Mouse (Mus musculus): Measurements from ENCODE around the gene Acads. TPM values are rescaled to one million over a fixed set of nuclear protein-coding genes. Genes with fewer than 3 reads are reported as not detected.
"Not testable (repeated sequence)": the region's sequence is repeated elsewhere in the genome, so short reads cannot be mapped to it uniquely, and the experiment has no call there.

Gene Acads
- polyA plus RNA-seq (2012; rRNA removed): 99.6 and 101 TPM in 2 replicates

DNA sequence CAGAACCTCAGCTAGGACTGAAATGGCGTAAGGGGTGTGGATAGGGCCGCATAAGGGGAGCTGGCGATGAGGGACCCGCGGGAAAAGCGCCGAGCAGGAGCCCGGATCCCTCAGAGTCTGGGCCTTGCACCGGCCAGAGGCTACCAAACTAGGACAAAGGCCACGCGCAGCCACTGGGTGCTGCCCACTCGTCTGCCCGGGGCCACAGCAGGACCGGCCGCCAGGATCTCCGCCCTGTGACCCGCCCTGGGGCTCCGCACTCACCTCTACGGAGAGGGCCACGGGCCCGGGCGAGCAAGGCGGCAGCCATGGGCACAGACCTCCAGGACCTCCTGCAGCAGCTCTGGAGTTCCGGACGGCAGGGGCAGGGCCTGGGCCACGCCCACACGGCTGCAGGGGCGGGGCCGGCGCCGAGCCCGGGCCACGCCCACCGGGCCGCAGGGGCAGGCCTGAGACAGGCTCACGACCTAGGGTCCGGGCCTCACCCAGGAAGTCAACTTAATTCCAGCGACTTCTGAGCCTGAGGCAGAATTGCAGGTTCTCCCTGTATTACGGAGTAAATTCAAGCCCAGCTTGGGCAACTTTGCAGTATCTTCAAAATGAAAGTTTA is at the start of gene Acads:
TSS of gene Acads (minus strand) at position 386 of the 610 bp plus-strand sequence.
- DNase-seq: peak; percentile 92
- H3K4me1 ChIP-seq (replicated peaks; ENCODE audit: control insufficient read depth, insufficient read depth, low read length): peaks cover 5% of the 10 kb centered on the region; the same call in 1 of the 2 replicates
- 1% methylated on average over 39 of the region's 39 CpGs for WGBS
- peak within 1 kb of the TSS; percentile 71 for H3K4me3 ChIP-seq (ENCODE audit: control insufficient read depth, insufficient read depth, low read length)
- TF ChIP-seq POLR2A (IDR thresholded peaks at IDR 0.05; ENCODE audit: control insufficient read depth, extremely low read depth, insufficient read depth, low read length, poor library complexity) (peak; percentile 50; the same call in 1 of the 2 replicates), CTCF (IDR thresholded peaks at IDR 0.05; ENCODE audit: borderline replicate concordance, control insufficient read depth, extremely low read depth, insufficient read depth, low read length, poor library complexity) (0 out of 2 replicates have a peak, but pooled peaks have one; percentile 34)
- no peaks in the 10 kb centered on the region for H3K27me3 ChIP-seq (ENCODE audit: control insufficient read depth, insufficient read depth, low read length)
- H3K36me3 ChIP-seq (ENCODE audit: control insufficient read depth, insufficient read depth, low read length): no peaks in the 10 kb centered on the region
- peak within 1 kb of the TSS; percentile 5; the same call in 1 of the 2 replicates for H3K27ac ChIP-seq (ENCODE audit: control insufficient read depth, insufficient read depth, low read length)

DNA sequence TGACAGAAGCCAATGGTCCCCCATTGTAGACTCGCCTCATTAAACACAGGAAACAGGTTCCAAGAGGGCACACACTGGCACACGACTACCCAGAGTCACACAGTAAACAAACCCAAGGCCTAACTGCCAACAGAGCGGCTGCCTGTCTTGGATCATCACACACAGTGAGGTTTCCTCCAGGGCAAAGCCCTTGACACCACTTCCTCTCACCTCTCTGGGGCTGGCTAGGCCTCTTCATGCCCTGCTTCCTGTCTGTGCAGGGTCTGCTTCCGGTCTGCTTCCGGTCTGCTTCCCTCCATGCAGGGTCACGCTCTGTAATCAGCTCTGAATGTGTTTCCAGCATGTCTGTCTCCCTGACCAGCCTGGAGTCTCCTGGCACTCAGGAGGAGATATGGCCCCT is 48.2 kb upstream of the Acads start:
- DNase-seq: peak; percentile 75
- TF ChIP-seq POLR2A (IDR thresholded peaks at IDR 0.05; ENCODE audit: control insufficient read depth, extremely low read depth, insufficient read depth, low read length, poor library complexity) (peak; percentile 46; the same call in 1 of the 2 replicates), CTCF (IDR thresholded peaks at IDR 0.05; ENCODE audit: borderline replicate concordance, control insufficient read depth, extremely low read depth, insufficient read depth, low read length, poor library complexity) (no peak)
- H3K36me3 ChIP-seq (ENCODE audit: control insufficient read depth, insufficient read depth, low read length): no peaks in the 10 kb centered on the region
- H3K27ac ChIP-seq (ENCODE audit: control insufficient read depth, insufficient read depth, low read length): peak overlapping the region; percentile 94
- H3K4me3 ChIP-seq (ENCODE audit: control insufficient read depth, insufficient read depth, low read length): no peak overlapping the region
- 7% methylated on average over 6 of the region's 6 CpGs for WGBS
- H3K4me1 ChIP-seq (replicated peaks; ENCODE audit: control insufficient read depth, insufficient read depth, low read length): peaks cover 21% of the 10 kb centered on the region
- H3K27me3 ChIP-seq (ENCODE audit: control insufficient read depth, insufficient read depth, low read length): no peaks in the 10 kb centered on the region

DNA sequence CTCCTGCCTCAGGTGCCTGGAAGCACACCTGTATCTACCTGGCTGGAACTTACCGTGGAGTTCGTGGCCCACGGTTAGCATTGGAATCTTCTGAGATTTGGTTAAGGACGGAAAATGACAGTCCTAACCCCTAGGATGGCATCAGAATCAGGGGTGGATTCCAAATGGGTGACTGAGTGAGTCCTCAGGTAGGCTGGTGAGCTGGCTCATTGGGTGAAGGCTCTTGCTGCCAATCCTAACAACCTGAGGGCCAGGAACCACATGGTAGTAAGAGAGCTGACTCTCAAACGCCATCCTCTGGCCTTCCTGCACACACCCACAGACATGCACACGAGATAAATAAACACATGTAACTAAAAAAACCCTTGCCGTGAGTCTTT is 47.7 kb upstream of the Acads start:
- Histone ChIP-seq H3K4me3 (ENCODE audit: control insufficient read depth, insufficient read depth, low read length) (no peak overlapping the region), H3K4me1 (replicated peaks; ENCODE audit: control insufficient read depth, insufficient read depth, low read length) (peaks cover 21% of the 10 kb centered on the region), H3K27me3 (ENCODE audit: control insufficient read depth, insufficient read depth, low read length) (no peaks in the 10 kb centered on the region), H3K27ac (ENCODE audit: control insufficient read depth, insufficient read depth, low read length) (peak overlapping the region; percentile 94), H3K36me3 (ENCODE audit: control insufficient read depth, insufficient read depth, low read length) (no peaks in the 10 kb centered on the region)
- TF ChIP-seq CTCF (IDR thresholded peaks at IDR 0.05; ENCODE audit: borderline replicate concordance, control insufficient read depth, extremely low read depth, insufficient read depth, low read length, poor library complexity): no peak
- no peak for TF ChIP-seq POLR2A (IDR thresholded peaks at IDR 0.05; ENCODE audit: control insufficient read depth, extremely low read depth, insufficient read depth, low read length, poor library complexity)
- WGBS: 75% methylated on average over 7 of the region's 7 CpGs
- DNase-seq: no peak

DNA sequence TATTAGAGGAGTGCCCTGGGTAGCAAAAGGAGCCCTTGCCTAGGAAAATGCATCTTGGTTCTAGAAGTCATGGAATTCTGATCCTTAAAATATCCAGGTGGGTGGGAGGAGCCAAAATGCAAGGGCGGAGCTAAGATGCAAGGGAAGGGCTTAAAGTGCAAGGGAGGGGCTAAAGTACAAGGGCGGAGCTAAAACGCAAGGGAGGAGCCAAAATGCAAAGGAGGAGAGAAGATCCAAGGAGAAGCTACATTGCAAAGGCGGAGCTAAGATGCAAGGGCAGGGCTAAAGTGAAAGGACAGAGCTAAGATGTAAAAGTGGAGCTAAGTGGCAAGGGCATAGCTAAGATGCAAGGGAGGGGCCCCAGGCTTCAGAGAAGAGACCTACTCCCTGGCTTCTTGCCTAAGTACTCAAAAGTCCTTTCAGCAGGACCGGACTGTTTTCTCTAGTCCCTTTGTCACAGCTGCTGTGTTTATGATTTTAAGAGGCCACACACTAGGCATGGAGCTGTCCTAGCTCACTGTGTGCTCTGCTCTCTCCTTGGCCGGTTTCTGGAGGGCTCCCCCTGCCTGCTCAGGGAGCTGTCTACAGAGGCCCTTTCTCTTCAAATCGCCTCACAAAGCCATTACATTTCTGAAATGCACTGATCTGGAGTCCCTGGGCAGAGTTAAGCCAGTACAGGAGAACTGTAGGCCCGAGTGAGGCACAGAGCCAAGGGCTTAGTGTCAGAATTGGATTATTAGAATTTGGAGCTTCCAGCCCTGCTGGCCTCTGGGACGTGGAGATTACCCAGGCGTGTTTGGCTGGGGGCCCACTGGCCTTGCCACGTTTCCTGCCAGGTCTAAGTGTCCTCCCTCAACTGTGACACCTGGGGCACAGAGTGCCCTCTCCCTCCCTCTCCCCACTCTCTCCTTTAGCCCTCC is 47.0 kb upstream of the Acads start:
- Histone ChIP-seq H3K4me3 (ENCODE audit: control insufficient read depth, insufficient read depth, low read length) (no peak overlapping the region), H3K36me3 (ENCODE audit: control insufficient read depth, insufficient read depth, low read length) (no peaks in the 10 kb centered on the region), H3K27me3 (ENCODE audit: control insufficient read depth, insufficient read depth, low read length) (no peaks in the 10 kb centered on the region), H3K27ac (ENCODE audit: control insufficient read depth, insufficient read depth, low read length) (peak overlapping the region; percentile 94), H3K4me1 (replicated peaks; ENCODE audit: control insufficient read depth, insufficient read depth, low read length) (peaks cover 25% of the 10 kb centered on the region)
- WGBS: 74% methylated on average over 11 of the region's 11 CpGs
- TF ChIP-seq POLR2A (IDR thresholded peaks at IDR 0.05; ENCODE audit: control insufficient read depth, extremely low read depth, insufficient read depth, low read length, poor library complexity): no peak
- no peak for TF ChIP-seq CTCF (IDR thresholded peaks at IDR 0.05; ENCODE audit: borderline replicate concordance, control insufficient read depth, extremely low read depth, insufficient read depth, low read length, poor library complexity)
- no peak for DNase-seq

DNA sequence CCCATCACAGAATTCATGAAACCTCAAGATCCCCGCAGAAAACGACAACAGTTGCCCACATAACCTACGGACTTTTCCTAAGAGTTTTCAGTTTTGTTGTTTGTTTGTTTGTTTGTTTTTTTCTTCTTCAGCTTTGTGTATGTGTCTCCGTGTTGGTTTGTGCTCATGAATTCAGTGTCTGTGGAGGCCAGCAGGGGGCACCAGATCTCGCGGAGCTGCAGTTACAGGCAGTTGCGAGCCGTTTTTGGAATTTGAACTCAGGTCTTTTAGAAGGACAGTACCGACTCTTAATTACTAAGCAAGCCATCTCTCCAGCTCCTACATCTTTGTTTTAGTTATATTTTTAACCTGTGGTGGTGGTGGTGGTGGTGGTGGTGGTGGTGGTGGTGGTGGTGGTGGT is 46.2 kb upstream of the Acads start:
- no peak for DNase-seq
- Histone ChIP-seq H3K27me3 (ENCODE audit: control insufficient read depth, insufficient read depth, low read length) (no peaks in the 10 kb centered on the region), H3K4me1 (replicated peaks; ENCODE audit: control insufficient read depth, insufficient read depth, low read length) (peaks cover 32% of the 10 kb centered on the region), H3K4me3 (ENCODE audit: control insufficient read depth, insufficient read depth, low read length) (no peak overlapping the region), H3K36me3 (ENCODE audit: control insufficient read depth, insufficient read depth, low read length) (no peaks in the 10 kb centered on the region), H3K27ac (ENCODE audit: control insufficient read depth, insufficient read depth, low read length) (no peak overlapping the region)
- TF ChIP-seq POLR2A (IDR thresholded peaks at IDR 0.05; ENCODE audit: control insufficient read depth, extremely low read depth, insufficient read depth, low read length, poor library complexity): no peak
- TF ChIP-seq CTCF (IDR thresholded peaks at IDR 0.05; ENCODE audit: borderline replicate concordance, control insufficient read depth, extremely low read depth, insufficient read depth, low read length, poor library complexity): 0 out of 2 replicates have a peak, but pooled peaks have one; percentile 40
- 89% methylated on average over 9 of the region's 9 CpGs for WGBS

DNA sequence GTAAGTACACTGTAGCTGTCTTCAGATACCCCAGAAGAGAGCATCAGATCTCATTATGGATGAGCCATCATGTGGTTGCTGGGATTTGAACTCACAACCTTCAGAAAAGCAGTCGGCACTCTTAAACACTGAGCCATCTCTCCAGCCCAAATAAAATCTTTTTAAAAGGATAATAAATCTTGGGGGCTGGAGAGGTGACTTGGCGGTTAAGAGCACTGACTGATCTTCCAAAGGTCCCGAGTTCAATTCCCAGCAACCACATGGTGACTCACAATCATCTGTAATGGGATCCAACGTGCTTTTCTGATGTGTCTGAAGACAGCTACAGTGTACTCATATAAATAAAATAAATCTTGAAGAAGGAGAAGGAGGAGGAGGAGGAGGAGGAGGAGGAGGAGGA is 45.3 kb upstream of the Acads start:
- peaks cover 35% of the 10 kb centered on the region for H3K4me1 ChIP-seq (replicated peaks; ENCODE audit: control insufficient read depth, insufficient read depth, low read length)
- not testable (repeated sequence) for H3K27ac ChIP-seq (ENCODE audit: control insufficient read depth, insufficient read depth, low read length); H3K27me3 ChIP-seq (ENCODE audit: control insufficient read depth, insufficient read depth, low read length); H3K4me3 ChIP-seq (ENCODE audit: control insufficient read depth, insufficient read depth, low read length); DNase-seq; H3K36me3 ChIP-seq (ENCODE audit: control insufficient read depth, insufficient read depth, low read length)
- 91% methylated on average over 4 of the region's 4 CpGs for WGBS

Measured in thymus, adult 2 months (tissue).